Mouse (Mus musculus) ES-Bruce4 (cell line): ENCODE data around the gene Sdhc. TPM values are rescaled to one million over a fixed set of nuclear protein-coding genes. Genes with fewer than 3 reads are reported as not detected.

Source experiments
- H3K27ac ChIP-seq: 2 replicates; pipeline ENCODE4 v1.5.1; 2012; ENCODE audit warnings: low read length, inconsistent platforms; ENCODE audit not compliant: insufficient read depth
- H3K27me3 ChIP-seq: 2 replicates; pipeline ENCODE4 v1.6.1; 2012; ENCODE audit warnings: mild to moderate bottlenecking, low read length, inconsistent platforms; ENCODE audit not compliant: control insufficient read depth, poor library complexity, insufficient read depth, severe bottlenecking
- H3K36me3 ChIP-seq: 2 replicates; pipeline ENCODE4 v1.6.1; 2012; ENCODE audit warnings: inconsistent platforms, mild to moderate bottlenecking, low read length, moderate library complexity; ENCODE audit not compliant: control insufficient read depth, poor library complexity, insufficient read depth, severe bottlenecking
- H3K4me1 ChIP-seq: one replicate; pipeline ENCODE4 v1.8.1; 2011; ENCODE audit warnings: low read length; ENCODE audit not compliant: control insufficient read depth, insufficient read depth
- H3K4me3 ChIP-seq: 2 replicates; pipeline ENCODE4 v1.5.1; 2011; ENCODE audit warnings: low read depth, mild to moderate bottlenecking, low read length
- H3K9ac ChIP-seq: 2 replicates; pipeline ENCODE4 v1.6.1; 2012; ENCODE audit warnings: low read depth, mild to moderate bottlenecking, inconsistent platforms; ENCODE audit not compliant: poor library complexity, severe bottlenecking
- H3K9me3 ChIP-seq: replicated peaks from 2 replicates; pipeline ENCODE4 v1.6.1; 2012; ENCODE audit warnings: mild to moderate bottlenecking, low read length, inconsistent platforms; ENCODE audit not compliant: control insufficient read depth, poor library complexity, insufficient read depth, severe bottlenecking
- CTCF ChIP-seq: IDR thresholded peaks from one replicate; pipeline ENCODE4 v1.8.1; 2011; ENCODE audit warnings: low read depth, low read length
- EP300 ChIP-seq: IDR thresholded peaks from 2 replicates; pipeline ENCODE4 v1.6.1; 2011; ENCODE audit warnings: low read depth, low read length; ENCODE audit not compliant: insufficient read depth
- POLR2A ChIP-seq: IDR thresholded peaks from one replicate; pipeline ENCODE4 v1.8.1; 2011; ENCODE audit warnings: low read length; ENCODE audit not compliant: insufficient read depth
- polyA plus RNA-seq: library from polyadenylated mRNA; stranded (reverse); fragments of >200 nt; gene quantifications from 2 replicates; pipeline ENCODE4 v1.2.4, GENCODE M21; 2011; ENCODE audit warnings: low read depth; ENCODE audit not compliant: missing spikeins, insufficient read depth, insufficient read length

Sdhc gene
- polyA plus RNA-seq, 1 experiment, result 273 TPM

- no peak overlapping the region for H3K9ac ChIP-seq
- H3K27ac ChIP-seq, result no peak overlapping the region
- H3K27me3 ChIP-seq, result no peaks in the 10 kb centered on the region
- H3K4me1 ChIP-seq, result no peaks in the 10 kb centered on the region
- H3K4me3 ChIP-seq, result 0 out of 2 replicates have a peak overlapping the region, but pooled peaks have one; percentile 3
- H3K9me3 ChIP-seq, result no peaks in the 10 kb centered on the region
- TF ChIP-seq EP300, result no peak
- no peak for TF ChIP-seq POLR2A
- TF ChIP-seq CTCF, result no peak
- H3K36me3 ChIP-seq, result no peaks in the 10 kb centered on the region
Measured at GRCm38 (mm10) chr1:171109620-171110019, 40.8 kb downstream of the Sdhc start.

- no peak for TF ChIP-seq POLR2A
- no peak for TF ChIP-seq CTCF
- no peak for TF ChIP-seq EP300
- Histone ChIP-seq H3K4me1 (no peaks in the 10 kb centered on the region), H3K36me3 (no peaks in the 10 kb centered on the region), H3K9me3 (no peaks in the 10 kb centered on the region), H3K27me3 (no peaks in the 10 kb centered on the region), H3K9ac (no peak overlapping the region), H3K4me3 (no peak overlapping the region), H3K27ac (no peak overlapping the region)
Measured at GRCm38 (mm10) chr1:171105226-171105625, 45.2 kb downstream of the Sdhc start.

- TF ChIP-seq POLR2A, result no peak
- TF ChIP-seq EP300, result no peak
- TF ChIP-seq CTCF, result no peak
- H3K9me3 ChIP-seq, result no peaks in the 10 kb centered on the region; the same call in 1 of the 2 replicates
- peak overlapping the region; percentile 48; the same call in 1 of the 2 replicates for H3K27ac ChIP-seq
Measured at GRCm38 (mm10) chr1:171103179-171103840, 47.1 kb downstream of the Sdhc start.

GRCm38 (mm10) chr1:171102547-171103177 is 47.7 kb downstream of the Sdhc start:
- Histone ChIP-seq H3K4me3 (peak overlapping the region; percentile 73), H3K9ac (peak overlapping the region; percentile 80), H3K9me3 (no peaks in the 10 kb centered on the region; the same call in 1 of the 2 replicates), H3K36me3 (no peaks in the 10 kb centered on the region), H3K4me1 (peaks cover 3% of the 10 kb centered on the region), H3K27me3 (no peaks in the 10 kb centered on the region), H3K27ac (peak overlapping the region; percentile 48; the same call in 1 of the 2 replicates)
- no peak for TF ChIP-seq EP300

More at GRCm38 (mm10) chr1:171103179-171103840, 47.1 kb downstream of the Sdhc start:
- peaks cover 3% of the 10 kb centered on the region for H3K4me1 ChIP-seq
- H3K9ac ChIP-seq, result no peak overlapping the region
- peak overlapping the region; percentile 59 for H3K4me3 ChIP-seq
- no peaks in the 10 kb centered on the region for H3K27me3 ChIP-seq
- H3K36me3 ChIP-seq, result no peaks in the 10 kb centered on the region

- no peaks in the 10 kb centered on the region for H3K36me3 ChIP-seq
- peak overlapping the region; percentile 80 for H3K9ac ChIP-seq
- no peak overlapping the region for H3K27ac ChIP-seq
- no peaks in the 10 kb centered on the region for H3K27me3 ChIP-seq
- TF ChIP-seq POLR2A (no peak), EP300 (0 out of 2 replicates have a peak, but pooled peaks have one; percentile 46)
- H3K4me3 ChIP-seq, result peak overlapping the region; percentile 73
- H3K4me1 ChIP-seq, result peaks cover 3% of the 10 kb centered on the region
- H3K9me3 ChIP-seq, result no peaks in the 10 kb centered on the region; the same call in 1 of the 2 replicates
Measured at GRCm38 (mm10) chr1:171101733-171102546, 48.5 kb downstream of the Sdhc start.
